8 mouse cellular contexts compared by ENCODE assay signal in the genomic region with DNA sequence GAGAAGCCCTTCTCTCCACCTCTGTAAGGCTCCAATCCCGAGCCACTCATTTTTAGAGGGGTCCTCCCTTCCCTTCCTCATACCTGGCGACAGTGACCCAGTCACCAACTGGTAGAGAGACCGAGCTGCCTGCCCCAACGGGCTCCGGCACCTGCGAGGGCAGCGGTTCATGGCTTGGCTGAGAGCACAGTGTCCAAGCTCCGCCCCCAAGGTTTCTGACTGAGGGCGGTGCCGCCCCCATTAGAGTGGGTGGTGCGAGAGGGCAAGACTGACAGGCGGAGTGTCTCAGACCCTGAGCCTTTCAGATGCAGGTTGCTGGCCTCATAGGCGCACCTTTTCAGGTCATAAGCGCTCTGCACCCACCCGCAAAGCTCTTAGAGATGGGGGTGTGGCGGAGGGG. TPM values are rescaled to one million over a fixed set of nuclear protein-coding genes. Genes with fewer than 3 reads are reported as not detected.
A peak's percentile ranks its signal among the peaks of the same experiment; 100 is the strongest.
DNase-seq lines count a peak whose midpoint lies in the region; ATAC-seq and TF ChIP-seq lines count a peak whose summit lies in the region.

No protein-coding gene starts in this region.

- H3K4me1 ChIP-seq in embryonic facial prominence, embryonic 10.5 days, result peaks cover 43% of the 10 kb centered on the region
- peaks cover 44% of the 10 kb centered on the region for H3K4me1 ChIP-seq in hindbrain, embryonic 12.5 days
- peaks cover 38% of the 10 kb centered on the region for H3K4me1 ChIP-seq in limb, embryonic 15.5 days
- peaks cover 30% of the 10 kb centered on the region for H3K4me1 ChIP-seq in midbrain, embryonic 14.5 days (ENCODE audit: control insufficient read depth, insufficient read depth, low read length)
- H3K4me1 ChIP-seq in thymus, adult 2 months (replicated peaks; ENCODE audit: control insufficient read depth, insufficient read depth, low read length), result peaks cover 18% of the 10 kb centered on the region

- ATAC-seq in hindbrain, embryonic 12.5 days (ENCODE audit: low FRiP score), result no peak
- no peak for ATAC-seq in limb, embryonic 15.5 days (ENCODE audit: insufficient number of reproducible peaks, low FRiP score, low TSS enrichment, low read depth)
- 0 out of 2 replicates have a peak, but pooled peaks have one; percentile 35 for ATAC-seq in midbrain, embryonic 14.5 days (ENCODE audit: low FRiP score, low TSS enrichment)

- H3K9me3 ChIP-seq in embryonic facial prominence, embryonic 10.5 days, result no peaks in the 10 kb centered on the region
- no peaks in the 10 kb centered on the region for H3K9me3 ChIP-seq in hindbrain, embryonic 12.5 days (replicated peaks)
- H3K9me3 ChIP-seq in limb, embryonic 15.5 days, result no peaks in the 10 kb centered on the region
- H3K9me3 ChIP-seq in midbrain, embryonic 14.5 days (ENCODE audit: control insufficient read depth, low read length), result no peaks in the 10 kb centered on the region

- no peak overlapping the region for H3K27ac ChIP-seq in embryonic facial prominence, embryonic 10.5 days (replicated peaks)
- 0 out of 2 replicates have a peak overlapping the region, but pooled peaks have one; percentile 12 for H3K27ac ChIP-seq in hindbrain, embryonic 12.5 days
- no peak overlapping the region for H3K27ac ChIP-seq in limb, embryonic 15.5 days
- no peak overlapping the region for H3K27ac ChIP-seq in midbrain, embryonic 14.5 days (replicated peaks; ENCODE audit: low read depth, low read length)
- H3K27ac ChIP-seq in thymus, adult 2 months (ENCODE audit: control insufficient read depth, insufficient read depth, low read length), result no peak overlapping the region

- peak overlapping the region; percentile 48 for H3K4me3 ChIP-seq in embryonic facial prominence, embryonic 10.5 days
- peak overlapping the region; percentile 25 for H3K4me3 ChIP-seq in hindbrain, embryonic 12.5 days
- no peak overlapping the region for H3K4me3 ChIP-seq in limb, embryonic 15.5 days
- peak overlapping the region; percentile 30 for H3K4me3 ChIP-seq in midbrain, embryonic 14.5 days (replicated peaks; ENCODE audit: low read depth, low read length)
- H3K4me3 ChIP-seq in thymus, adult 2 months (ENCODE audit: control insufficient read depth, insufficient read depth, low read length), result 0 out of 2 replicates have a peak overlapping the region, but pooled peaks have one; percentile 7

- H3K27me3 ChIP-seq in embryonic facial prominence, embryonic 10.5 days (replicated peaks; ENCODE audit: low read depth, poor library complexity, severe bottlenecking), result peaks cover 47% of the 10 kb centered on the region
- peaks cover 22% of the 10 kb centered on the region for H3K27me3 ChIP-seq in hindbrain, embryonic 12.5 days
- H3K27me3 ChIP-seq in limb, embryonic 15.5 days, result peaks cover 25% of the 10 kb centered on the region
- no peaks in the 10 kb centered on the region for H3K27me3 ChIP-seq in midbrain, embryonic 14.5 days (ENCODE audit: control insufficient read depth, insufficient read depth, low read length)
- no peaks in the 10 kb centered on the region; the same call in 1 of the 2 replicates for H3K27me3 ChIP-seq in thymus, adult 2 months (ENCODE audit: control insufficient read depth, insufficient read depth, low read length)

- no peak for TF ChIP-seq POLR2A in thymus, adult 2 months (IDR thresholded peaks at IDR 0.05; ENCODE audit: control insufficient read depth, extremely low read depth, insufficient read depth, low read length, poor library complexity)

- TF ChIP-seq CTCF in thymus, adult 2 months (IDR thresholded peaks at IDR 0.05; ENCODE audit: borderline replicate concordance, control insufficient read depth, extremely low read depth, insufficient read depth, low read length, poor library complexity), result no peak

- 2% methylated on average over 16 of the region's 16 CpGs for WGBS in embryonic facial prominence, embryonic 10.5 days
- WGBS in hindbrain, embryonic 12.5 days, result 3% methylated on average over 16 of the region's 16 CpGs
- WGBS in limb, embryonic 15.5 days, result 1% methylated on average over 16 of the region's 16 CpGs
- WGBS in midbrain, embryonic 14.5 days, result 2% methylated on average over 16 of the region's 16 CpGs
- 2% methylated on average over 16 of the region's 16 CpGs for WGBS in thymus, adult 2 months

- peak; percentile 77 to 78 for DNase-seq in B cell, adult 2 months
- peak; percentile 62 for DNase-seq in MN1 (ENCODE audit: low spot score)
- DNase-seq in embryonic facial prominence, embryonic 10.5 days (ENCODE audit: low spot score), result peak; percentile 54
- peak; percentile 67 for DNase-seq in midbrain, embryonic 14.5 days
- peak; percentile 68 for DNase-seq in thymus, adult 2 months
- DNase-seq in layer of hippocampus, postnatal 25 days (ENCODE audit: extremely low spot score in 1 of 2, low spot score in 1 of 2), result no peak

- peak overlapping the region; percentile 59 for H3K4me2 ChIP-seq in hindbrain, embryonic 12.5 days (replicated peaks)
- H3K4me2 ChIP-seq in limb, embryonic 15.5 days, result peak overlapping the region; percentile 34
- H3K4me2 ChIP-seq in midbrain, embryonic 14.5 days (ENCODE audit: low read length), result peak overlapping the region; percentile 64

- H3K9ac ChIP-seq in hindbrain, embryonic 12.5 days, result peak overlapping the region; percentile 15; the same call in 1 of the 2 replicates
- H3K9ac ChIP-seq in limb, embryonic 15.5 days, result no peak overlapping the region
- peak overlapping the region; percentile 34 for H3K9ac ChIP-seq in midbrain, embryonic 14.5 days (replicated peaks; ENCODE audit: low read length)

- no peaks in the 10 kb centered on the region for H3K36me3 ChIP-seq in embryonic facial prominence, embryonic 10.5 days (replicated peaks)
- H3K36me3 ChIP-seq in hindbrain, embryonic 12.5 days, result no peaks in the 10 kb centered on the region
- H3K36me3 ChIP-seq in limb, embryonic 15.5 days, result no peaks in the 10 kb centered on the region
- no peaks in the 10 kb centered on the region for H3K36me3 ChIP-seq in midbrain, embryonic 14.5 days (ENCODE audit: control insufficient read depth, insufficient read depth, low read length)
- no peaks in the 10 kb centered on the region for H3K36me3 ChIP-seq in thymus, adult 2 months (ENCODE audit: control insufficient read depth, insufficient read depth, low read length)

RNA-seq across cellular contexts. Expression of gene Kcnip2, which starts 3.7 kb away (rescaled TPM):
- 0.44 and 0.67 TPM in 2 replicates for polyA plus RNA-seq in embryonic facial prominence, embryonic 10.5 days (2016; fragmentation: Nextera tagmentation; extraction: Ambion mirVana)
- polyA plus RNA-seq in hindbrain, embryonic 12.5 days (2016; fragmentation: Nextera tagmentation; extraction: Ambion mirVana), result 3.0 and 3.7 TPM in 2 replicates
- 0.65 and 0.69 TPM in 2 replicates for polyA plus RNA-seq in limb, embryonic 15.5 days (2015; fragmentation: Nextera tagmentation; extraction: Ambion mirVana)
- 3.9 and 5.0 TPM in 2 replicates for polyA plus RNA-seq in midbrain, embryonic 14.5 days (2014; fragmentation: Nextera tagmentation; extraction: Ambion mirVana)
- 4.6 and 13.5 TPM in 2 replicates for polyA plus RNA-seq in thymus, adult 2 months (2012; rRNA removed)
- total RNA-seq in layer of hippocampus, postnatal 25 days (2021), result 100 to 1,000 TPM; 229 to 230 TPM

RNA-seq across cellular contexts. Expression of gene Mgea5, which starts 28.5 kb away (rescaled TPM):
- 61.3 and 62.3 TPM in 2 replicates for polyA plus RNA-seq in embryonic facial prominence, embryonic 10.5 days (2016; fragmentation: Nextera tagmentation; extraction: Ambion mirVana)
- 113 and 121 TPM in 2 replicates for polyA plus RNA-seq in hindbrain, embryonic 12.5 days (2016; fragmentation: Nextera tagmentation; extraction: Ambion mirVana)
- 40.5 and 47.3 TPM in 2 replicates for polyA plus RNA-seq in limb, embryonic 15.5 days (2015; fragmentation: Nextera tagmentation; extraction: Ambion mirVana)
- polyA plus RNA-seq in midbrain, embryonic 14.5 days (2014; fragmentation: Nextera tagmentation; extraction: Ambion mirVana), result 95.8 and 118 TPM in 2 replicates
- 71.2 and 74.2 TPM in 2 replicates for polyA plus RNA-seq in thymus, adult 2 months (2012; rRNA removed)
- 100 to 1,000 TPM; 147 to 148 TPM for total RNA-seq in layer of hippocampus, postnatal 25 days (2021)

Comparison
In these comparisons a context has a peak if more than half of its experiments do, and no peak if none do; other contexts are left out.
1. DNase-seq: peak in B cell, adult 2 months (2 of 2), MN1 (single experiment), embryonic facial prominence, embryonic 10.5 days (single experiment), midbrain, embryonic 14.5 days (single experiment) and thymus, adult 2 months (single experiment); none in layer of hippocampus, postnatal 25 days (0 of 2).
2. Peak in every context shown above with its lines, with median percentiles within 50 percentile points of each other: H3K4me2 ChIP-seq.